Comparison of ENCODE assay signal across 9 mouse cellular contexts in the genomic region with DNA sequence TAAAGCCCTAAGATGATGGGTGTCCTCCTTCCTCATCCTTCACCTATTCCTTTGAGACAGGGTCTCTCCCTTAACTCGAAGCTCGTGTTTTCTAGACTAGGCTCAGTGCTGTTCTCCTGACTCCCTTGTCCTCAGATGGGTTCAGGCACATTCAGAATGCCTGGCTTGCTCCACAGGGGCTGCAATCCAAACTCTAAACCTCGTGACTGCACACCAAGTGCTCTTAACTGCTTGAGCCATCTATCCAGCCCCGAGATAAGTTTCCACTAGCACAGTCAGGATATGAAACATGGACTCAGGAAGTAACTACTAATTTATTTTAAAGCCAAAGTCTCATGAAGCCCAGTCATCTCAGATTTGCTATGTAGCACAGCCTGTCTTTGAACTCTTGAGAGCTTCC. TPM values are rescaled to one million over a fixed set of nuclear protein-coding genes. Genes with fewer than 3 reads are reported as not detected.
DNase-seq lines count a peak whose midpoint lies in the region; ATAC-seq lines count a peak whose summit lies in the region.
"Had no signal": no experiment of that assay in that cellular context is flagged by ENCODE, and none has a peak within 500 bp of the region (broad histone marks: within the 10 kb centered on the region; RNA-seq: fewer than 3 reads in every experiment).

No protein-coding gene starts in this region.

- H3K4me3 ChIP-seq in hindbrain, embryonic 13.5 days, result no peak overlapping the region
- no peak overlapping the region for H3K4me3 ChIP-seq in hindbrain, embryonic 10.5 days

- H3K4me2 ChIP-seq in hindbrain, embryonic 13.5 days, result 0 out of 2 replicates have a peak overlapping the region, but pooled peaks have one; percentile 6

- H3K4me1 ChIP-seq in hindbrain, embryonic 13.5 days (replicated peaks), result peaks cover 48% of the 10 kb centered on the region
- peaks cover 29% of the 10 kb centered on the region for H3K4me1 ChIP-seq in hindbrain, embryonic 10.5 days (replicated peaks)

- H3K9ac ChIP-seq in hindbrain, embryonic 13.5 days, result no peak overlapping the region

- no peaks in the 10 kb centered on the region for H3K27me3 ChIP-seq in hindbrain, embryonic 13.5 days
- no peaks in the 10 kb centered on the region for H3K27me3 ChIP-seq in hindbrain, embryonic 10.5 days (ENCODE audit: insufficient read depth, poor library complexity, severe bottlenecking)

- H3K9me3 ChIP-seq in hindbrain, embryonic 13.5 days, result no peaks in the 10 kb centered on the region
- no peaks in the 10 kb centered on the region for H3K9me3 ChIP-seq in hindbrain, embryonic 10.5 days

- whole genome bisulfite sequencing in hindbrain, embryonic 13.5 days, result 82% methylated on average over 4 of the region's 4 CpGs
- WGBS in hindbrain, embryonic 10.5 days, result 77% methylated on average over 4 of the region's 4 CpGs

- intact Hi-C loops in gastrocnemius, postnatal 14 days (cut with DNase I; ENCODE audit: low total_unique reads), result no loop called here

- ATAC-seq in hindbrain, embryonic 13.5 days (ENCODE audit: low FRiP score), result no peak
- ATAC-seq: intestine, postnatal 0 days had no signal

- H3K36me3 ChIP-seq in hindbrain, embryonic 13.5 days, result peaks cover 29% of the 10 kb centered on the region
- peaks cover 28% of the 10 kb centered on the region for H3K36me3 ChIP-seq in hindbrain, embryonic 10.5 days

- H3K27ac ChIP-seq in hindbrain, embryonic 13.5 days, result peak overlapping the region; percentile 81
- no peak overlapping the region for H3K27ac ChIP-seq in hindbrain, embryonic 10.5 days

- DNase-seq in hindbrain, embryonic 10.5 days (ENCODE audit: low spot score), result no peak
- DNase-seq in Muller cell, postnatal 12 days (ENCODE audit: inconsistent ontology term), result peak; percentile 20
- DNase-seq in gastrocnemius, postnatal 14 days, result peak; percentile 51
- peak; percentile 27 to 39 for DNase-seq in lung, postnatal 4 days
- no peak for DNase-seq in adipocyte (ENCODE audit: low spot score)
- DNase-seq in layer of hippocampus, postnatal 36 days, result no peak
- DNase-seq in right cerebral cortex, postnatal 36 days (ENCODE audit: low spot score in 2 of 2), result no peak

RNA-seq across cellular contexts. Expression of a gene that starts 26.3 kb away (rescaled TPM):
- 17.8 and 19.1 TPM in 2 replicates for polyA plus RNA-seq in hindbrain, embryonic 13.5 days (2015; fragmentation: Nextera tagmentation; extraction: Ambion mirVana)
- 7.8 and 10.7 TPM in 2 replicates for polyA plus RNA-seq in hindbrain, embryonic 10.5 days (2016; fragmentation: Nextera tagmentation; extraction: Ambion mirVana)
- total RNA-seq in gastrocnemius, postnatal 14 days (2021), result 1 to 10 TPM; 2.7 to 3.7 TPM
- 10 to 100 TPM; 88.1 to 89.4 TPM for total RNA-seq in layer of hippocampus, postnatal 36 days (2021)

RNA-seq across cellular contexts. Expression of a gene that starts 27.3 kb away (rescaled TPM):
- 29.4 and 29.6 TPM in 2 replicates for polyA plus RNA-seq in hindbrain, embryonic 13.5 days (2015; fragmentation: Nextera tagmentation; extraction: Ambion mirVana)
- 35.9 and 47.5 TPM in 2 replicates for polyA plus RNA-seq in hindbrain, embryonic 10.5 days (2016; fragmentation: Nextera tagmentation; extraction: Ambion mirVana)
- 10 to 100 TPM; 20.9 to 25.4 TPM for total RNA-seq in gastrocnemius, postnatal 14 days (2021)
- total RNA-seq in layer of hippocampus, postnatal 36 days (2021), result 10 to 100 TPM; 33.3 to 34.4 TPM

RNA-seq across cellular contexts. Expression of a gene that starts 39.8 kb away (rescaled TPM):
- 9.0 and 9.1 TPM in 2 replicates for polyA plus RNA-seq in hindbrain, embryonic 13.5 days (2015; fragmentation: Nextera tagmentation; extraction: Ambion mirVana)
- 5.4 and 7.4 TPM in 2 replicates for polyA plus RNA-seq in hindbrain, embryonic 10.5 days (2016; fragmentation: Nextera tagmentation; extraction: Ambion mirVana)
- 1 to 10 TPM; 5.4 to 6.1 TPM for total RNA-seq in gastrocnemius, postnatal 14 days (2021)
- 10 to 100 TPM; 28.3 to 30.5 TPM for total RNA-seq in layer of hippocampus, postnatal 36 days (2021)

RNA-seq across cellular contexts. Expression of a gene that starts 55.1 kb away (rescaled TPM):
- 17.8 and 18.4 TPM in 2 replicates for polyA plus RNA-seq in hindbrain, embryonic 13.5 days (2015; fragmentation: Nextera tagmentation; extraction: Ambion mirVana)
- polyA plus RNA-seq in hindbrain, embryonic 10.5 days (2016; fragmentation: Nextera tagmentation; extraction: Ambion mirVana), result 18.7 and 19.2 TPM in 2 replicates
- 10 to 100 TPM; 10.6 to 10.8 TPM for total RNA-seq in gastrocnemius, postnatal 14 days (2021)
- 10 to 100 TPM; 33.7 to 34.4 TPM for total RNA-seq in layer of hippocampus, postnatal 36 days (2021)

RNA-seq across cellular contexts. Expression of a gene that starts 55.2 kb away (rescaled TPM):
- 34.1 and 34.4 TPM in 2 replicates for polyA plus RNA-seq in hindbrain, embryonic 13.5 days (2015; fragmentation: Nextera tagmentation; extraction: Ambion mirVana)
- polyA plus RNA-seq in hindbrain, embryonic 10.5 days (2016; fragmentation: Nextera tagmentation; extraction: Ambion mirVana), result 17.6 and 24.4 TPM in 2 replicates
- total RNA-seq in gastrocnemius, postnatal 14 days (2021), result 10 to 100 TPM; 19.1 to 21.2 TPM
- 10 to 100 TPM; 95.7 to 99.8 TPM for total RNA-seq in layer of hippocampus, postnatal 36 days (2021)

Comparison
In these comparisons a context has a peak if more than half of its experiments do, and no peak if none do; other contexts are left out.
1. DNase-seq: peak in Muller cell, postnatal 12 days (single experiment), gastrocnemius, postnatal 14 days (single experiment) and lung, postnatal 4 days (2 of 2); none in hindbrain, embryonic 10.5 days (single experiment), adipocyte (single experiment), layer of hippocampus, postnatal 36 days (0 of 2) and right cerebral cortex, postnatal 36 days (0 of 2).
2. RNA of a gene that starts 26.3 kb away (total RNA-seq): 88.1 to 89.4 TPM in layer of hippocampus, postnatal 36 days; 2.7 to 3.7 TPM in gastrocnemius, postnatal 14 days; every median in the first group is over 10 times any median in the second.
3. RNA of a gene that starts 39.8 kb away (total RNA-seq): 28.3 to 30.5 TPM in layer of hippocampus, postnatal 36 days; 5.4 to 6.1 TPM in gastrocnemius, postnatal 14 days; every median in the first group is over 4 times any median in the second.